ENCODE assay signal across 13 mouse cellular contexts in the genomic region with DNA sequence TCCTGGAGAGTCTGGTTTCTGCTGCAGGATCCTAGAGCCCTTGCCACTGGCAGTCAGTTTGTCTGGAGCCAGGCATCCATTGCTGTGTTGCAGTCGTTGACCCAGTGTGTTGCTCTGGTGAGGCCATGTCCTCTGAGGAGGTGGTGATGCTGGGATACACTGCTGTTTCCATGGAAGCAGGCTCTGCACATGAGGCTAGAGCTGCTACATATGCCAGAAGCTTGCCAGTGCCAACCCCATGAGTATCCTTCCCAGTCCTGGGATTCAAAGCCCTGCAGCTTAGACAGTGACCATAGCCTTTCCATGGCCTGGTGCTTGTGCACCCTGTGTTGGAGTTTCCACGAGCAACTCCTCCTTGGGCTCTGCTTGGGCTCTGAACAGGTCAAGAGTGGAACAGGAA.
"Had no signal": no experiment of that assay in that cellular context is flagged by ENCODE, and none has a peak within 500 bp of the region (broad histone marks: within the 10 kb centered on the region; RNA-seq: fewer than 3 reads in every experiment).

No protein-coding gene starts in this region.

- DNase-seq: kidney, adult 11 months; left cerebral cortex, postnatal 4 days; lung, embryonic 14.5 days; lung, postnatal 10 days; lung, postnatal 4 days; retina, postnatal 1 day; right cerebral cortex, postnatal 4 days; spleen, adult 18-20 months; thymus, postnatal 36 days had no signal

- H3K4me1 ChIP-seq: liver, embryonic 15.5 days; midbrain, embryonic 10.5 days; midbrain, embryonic 15.5 days had no signal

- H3K4me3 ChIP-seq: liver, embryonic 15.5 days; midbrain, embryonic 10.5 days; midbrain, embryonic 15.5 days had no signal

- H3K9ac ChIP-seq: liver, embryonic 15.5 days; lung, embryonic 14.5 days; midbrain, embryonic 15.5 days had no signal

- H3K27ac ChIP-seq: kidney, postnatal 0 days; liver, embryonic 15.5 days; midbrain, embryonic 10.5 days; midbrain, embryonic 15.5 days had no signal

- ATAC-seq: midbrain, embryonic 15.5 days had no signal

- H3K9me3 ChIP-seq: liver, embryonic 15.5 days; midbrain, embryonic 15.5 days had no signal

- H3K36me3 ChIP-seq: liver, embryonic 15.5 days; midbrain, embryonic 10.5 days had no signal

- H3K4me2 ChIP-seq: liver, embryonic 15.5 days; lung, embryonic 14.5 days; midbrain, embryonic 15.5 days had no signal

- H3K27me3 ChIP-seq: liver, embryonic 15.5 days; midbrain, embryonic 15.5 days had no signal
